Mouse (Mus musculus) adrenal gland, postnatal 36 days (tissue): ENCODE results near the gene Tent5b. TPM values are rescaled to one million over a fixed set of nuclear protein-coding genes. Genes with fewer than 3 reads are reported as not detected.

Experiments
- DNase-seq, 2 experiments: peaks; one replicate each; pipeline ENCODE4 v3.0.0; 2021; ENCODE audit warnings: mixed read lengths in 1 of 2
- long read RNA-seq, 2 experiments: library from polyadenylated mRNA; stranded (forward); transcript quantifications; one replicate each; pipeline ENCODE4 v2.0.0; 2021; ENCODE audit warnings: borderline sequencing depth in 2 of 2
- total RNA-seq, 2 experiments: library from RNA; stranded (reverse); gene quantifications; 2 replicates each; pipeline ENCODE4 v1.2.3; 2021

Tent5b gene
- 1 to 10 TPM; 1.0 to 3.5 TPM for total RNA-seq
- long read RNA-seq, experiment 1, partial matches to known transcripts, result 1 of 5 reads
- long read RNA-seq, experiment 1, other reads (novel, unspliced or antisense), result 0 of 5 reads
- long read RNA-seq, experiment 2, transcript Tent5b-201 (2 exons, 2,287 nt), result major isoform, 10 of 11 reads
- long read RNA-seq, experiment 2, partial matches to known transcripts, result 0 of 11 reads
- long read RNA-seq, experiment 2, other reads (novel, unspliced or antisense), result 1 of 11 reads

DNA sequence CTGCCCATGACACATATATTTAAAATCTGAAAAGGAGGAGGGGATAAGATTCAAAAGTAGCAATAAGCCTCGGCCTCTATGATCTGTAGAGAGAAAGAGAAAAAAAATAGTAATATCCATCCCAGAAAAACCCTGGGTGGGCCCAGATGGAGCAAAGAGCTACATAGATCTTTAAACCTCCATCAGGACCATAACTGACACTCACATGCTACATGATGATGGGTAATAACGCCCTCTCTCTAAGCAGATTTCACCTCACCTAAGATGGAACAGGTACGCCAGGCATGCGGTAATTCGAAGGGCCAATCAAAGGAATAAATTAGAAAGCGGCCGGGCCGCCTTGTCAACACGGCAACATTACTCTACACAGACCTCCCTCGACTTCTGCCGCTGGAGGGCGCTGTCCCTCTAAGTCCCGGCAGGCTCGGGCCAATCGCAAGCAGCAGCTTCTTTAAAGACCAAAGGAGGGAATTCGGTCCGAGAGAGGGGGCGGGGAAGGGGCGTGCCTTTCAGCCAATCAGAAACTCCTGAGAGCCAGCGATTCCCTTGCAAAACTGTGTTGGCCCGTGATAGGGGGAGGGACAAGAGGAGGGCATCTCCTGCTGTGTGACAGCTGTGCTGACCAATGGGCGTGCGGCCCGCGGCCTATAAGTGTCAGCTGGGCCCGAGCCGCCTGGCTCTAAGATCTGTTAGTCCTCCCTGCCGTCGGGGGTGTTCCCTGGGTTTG is at the start of gene Tent5b:
Gene Tent5b (plus strand): TSS at position 675 of the 727 bp plus-strand sequence.
- DNase-seq, result peak; percentile 99 to 100

DNA sequence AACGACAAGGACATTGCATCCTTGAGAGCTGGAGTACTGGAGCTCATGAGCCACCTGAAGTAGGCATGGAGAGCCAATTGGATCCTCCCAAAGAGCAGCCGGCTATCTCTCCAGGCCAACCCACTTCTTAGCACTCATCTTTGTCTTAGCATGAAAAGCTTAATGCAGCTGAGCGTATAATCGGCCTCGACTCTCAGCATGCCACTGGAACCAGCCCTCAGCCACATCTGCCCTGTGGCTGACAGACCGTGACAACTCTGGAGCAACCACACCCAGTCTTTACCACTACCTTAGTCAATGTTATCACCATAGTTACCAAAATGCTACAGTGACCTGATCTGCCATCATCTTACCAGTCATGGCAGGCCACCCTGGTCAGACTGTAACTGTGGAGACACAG is 48.4 kb upstream of the Tent5b start:
- DNase-seq, result no peak

DNA sequence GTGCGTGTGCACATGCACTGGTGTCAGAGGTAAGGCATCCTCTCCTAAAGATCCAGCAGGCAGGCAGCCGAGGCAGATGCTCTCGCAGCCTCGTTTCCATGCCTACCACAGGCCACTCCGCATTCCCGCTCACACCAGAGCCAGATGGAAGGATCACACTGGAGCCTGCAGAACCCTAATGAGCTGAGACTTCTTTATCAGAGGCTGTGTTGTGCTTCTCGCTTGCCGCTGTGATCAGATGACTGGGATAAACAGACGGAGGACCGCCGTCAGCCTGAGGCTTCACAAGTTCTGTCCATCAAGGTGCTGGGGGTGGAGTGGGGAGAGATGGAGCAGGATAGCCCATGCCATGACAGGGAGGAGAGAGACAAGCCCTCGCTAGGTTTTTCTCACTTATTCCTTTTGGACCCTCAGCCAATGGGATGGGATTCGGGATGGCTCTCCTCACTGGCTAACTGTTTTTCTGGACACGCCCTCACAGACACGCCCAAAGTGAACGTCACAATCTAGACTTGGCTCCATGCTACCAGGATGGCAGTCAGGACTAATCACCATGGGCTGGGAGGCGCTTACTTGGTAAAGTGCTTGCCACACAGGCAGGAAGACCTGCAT is 47.3 kb upstream of the Tent5b start:
- no peak for DNase-seq

DNA sequence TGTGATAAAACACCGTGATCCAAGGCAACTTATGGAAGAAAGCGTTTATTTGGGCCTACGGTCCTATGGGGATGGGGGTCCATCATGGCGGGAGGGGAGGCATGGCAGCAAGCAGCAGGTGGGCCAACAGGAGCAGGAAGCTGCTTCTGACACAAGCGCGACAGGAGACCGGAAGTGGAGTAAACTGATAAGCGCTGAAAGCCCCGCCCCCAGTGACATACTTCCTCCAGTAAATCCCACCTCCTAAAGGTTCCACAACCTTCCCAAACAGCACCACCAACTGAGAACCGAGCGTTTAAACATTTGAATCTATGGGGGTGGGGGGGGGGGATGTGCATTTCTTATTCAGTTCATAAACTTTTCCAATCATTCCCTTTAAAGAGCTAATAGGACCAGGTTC is 44.0 kb upstream of the Tent5b start:
- no peak for DNase-seq

DNA sequence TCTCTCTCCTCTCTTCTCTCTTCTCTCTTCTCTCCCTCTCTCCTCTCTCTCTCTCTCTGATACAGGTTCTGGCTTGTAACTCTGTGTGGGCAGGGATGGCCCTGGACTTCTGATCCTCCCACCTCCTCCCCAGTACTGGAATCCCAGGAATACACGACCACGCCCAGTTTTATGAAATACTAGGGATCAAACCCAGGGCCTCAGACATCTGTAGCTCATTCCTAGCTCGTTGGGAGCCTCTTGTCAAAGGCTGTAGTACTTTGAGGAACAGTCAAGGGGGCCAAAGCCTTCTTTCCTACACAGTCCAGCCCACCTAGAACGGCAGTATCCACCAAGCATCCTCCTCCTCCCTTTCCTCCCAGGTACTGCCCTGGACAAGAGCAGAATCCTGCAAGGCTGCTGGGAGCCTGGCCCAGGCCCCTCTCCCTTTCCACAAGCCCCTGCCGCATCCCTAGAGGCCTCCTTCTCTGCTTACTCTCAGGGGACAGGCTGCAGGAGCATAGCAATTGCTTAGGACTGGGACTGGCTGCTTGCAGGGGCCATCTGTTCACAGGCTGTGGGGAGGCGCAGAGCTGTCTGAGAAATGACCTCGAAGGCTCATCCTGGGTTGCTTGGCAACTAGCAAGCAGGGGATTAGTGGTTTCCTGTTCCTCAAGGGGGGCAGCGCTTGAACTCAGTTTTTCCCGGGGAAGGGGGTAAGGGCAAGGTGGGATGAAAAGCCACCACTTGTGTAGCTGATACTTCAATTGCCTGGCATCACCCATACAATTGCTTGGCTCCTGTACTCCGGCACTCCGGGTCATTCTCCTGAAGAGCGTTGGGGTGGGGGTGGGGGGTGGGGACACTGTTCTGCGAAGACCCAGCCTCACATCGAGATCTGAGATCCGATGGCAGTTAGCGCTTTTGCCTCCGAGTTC is 40.2 kb upstream of the Tent5b start:
- DNase-seq, result peak in 1 of 2 experiments; percentile 40

DNA sequence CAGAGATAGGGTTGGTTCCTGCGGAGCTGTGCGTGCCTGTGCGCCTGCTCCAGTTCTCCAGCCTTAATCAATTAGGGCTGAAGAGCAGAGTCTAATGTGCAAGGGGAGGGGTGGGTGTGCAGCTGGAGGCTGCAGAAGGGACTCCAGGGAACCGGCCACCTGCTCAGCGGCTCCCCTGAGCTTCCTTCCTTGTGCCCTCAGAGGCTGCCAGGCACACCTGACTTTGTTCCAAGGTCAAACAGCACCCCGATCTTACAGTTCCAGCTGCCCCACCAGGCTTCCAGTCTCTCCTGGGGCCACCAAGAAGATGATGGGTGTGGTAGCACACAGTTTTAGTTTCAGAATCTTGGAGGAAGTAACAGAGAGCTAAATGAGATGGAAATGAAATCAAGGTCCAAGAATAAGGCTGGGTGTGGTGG is 39.5 kb upstream of the Tent5b start:
- DNase-seq, result no peak

DNA sequence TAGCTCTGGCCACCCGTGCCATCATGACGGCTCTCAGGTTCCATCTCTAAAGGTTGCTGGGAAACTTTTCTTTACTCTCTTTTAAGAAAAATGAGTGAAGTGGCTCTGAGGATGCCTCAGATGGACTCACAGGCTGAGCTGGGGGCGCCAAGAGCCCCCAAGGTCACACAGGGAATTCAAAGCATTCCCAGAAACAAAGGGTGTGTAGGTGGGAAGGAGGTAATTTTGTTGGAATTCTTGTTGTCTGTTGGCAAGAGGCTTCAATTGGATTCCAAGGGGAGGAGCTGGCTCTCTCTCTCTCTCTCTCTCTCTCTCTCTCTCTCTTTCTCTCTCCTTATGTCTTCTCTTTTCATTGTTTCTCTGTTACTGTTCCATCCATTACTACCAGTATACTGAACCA is 37.7 kb upstream of the Tent5b start:
- no peak for DNase-seq

DNA sequence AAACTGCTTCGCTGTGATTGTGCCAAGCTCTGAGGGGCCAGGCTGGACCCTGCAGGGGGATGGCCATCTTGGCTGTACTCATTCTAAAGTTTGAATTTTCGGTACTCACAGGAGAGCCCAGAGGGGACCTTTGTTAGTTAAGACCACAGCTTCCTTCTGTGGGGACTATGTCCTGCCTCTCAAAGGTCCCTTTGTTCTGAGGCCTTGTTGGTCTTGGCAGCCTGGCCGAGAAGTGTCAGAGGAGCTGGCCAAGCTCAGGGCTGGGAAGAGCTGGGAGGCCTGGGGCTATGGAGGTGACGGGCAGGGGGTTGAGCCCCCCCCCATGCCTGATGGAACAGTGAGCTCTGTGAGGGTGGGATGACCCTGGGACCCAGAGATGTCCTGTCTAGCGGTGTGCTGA is 36.8 kb upstream of the Tent5b start:
- no peak for DNase-seq

DNA sequence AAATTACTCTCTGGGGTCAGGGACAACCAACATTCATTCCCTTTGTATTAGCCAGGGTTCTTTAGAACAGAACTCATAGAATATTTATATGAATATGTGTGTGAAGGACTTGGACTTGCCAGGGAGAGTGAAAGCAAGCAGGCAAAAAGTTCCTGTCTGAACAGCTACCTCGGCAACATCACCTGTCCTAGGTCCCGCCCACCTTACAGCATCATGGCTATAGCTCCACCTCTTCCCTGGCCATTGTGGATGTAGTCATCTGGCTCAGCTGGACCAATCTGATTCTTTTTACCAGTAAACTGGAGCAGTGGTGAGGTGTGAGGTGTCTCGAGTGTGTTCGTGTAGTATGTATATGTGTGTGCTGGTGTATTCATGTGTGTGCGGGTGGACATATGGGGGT is 34.2 kb upstream of the Tent5b start:
- no peak for DNase-seq

DNA sequence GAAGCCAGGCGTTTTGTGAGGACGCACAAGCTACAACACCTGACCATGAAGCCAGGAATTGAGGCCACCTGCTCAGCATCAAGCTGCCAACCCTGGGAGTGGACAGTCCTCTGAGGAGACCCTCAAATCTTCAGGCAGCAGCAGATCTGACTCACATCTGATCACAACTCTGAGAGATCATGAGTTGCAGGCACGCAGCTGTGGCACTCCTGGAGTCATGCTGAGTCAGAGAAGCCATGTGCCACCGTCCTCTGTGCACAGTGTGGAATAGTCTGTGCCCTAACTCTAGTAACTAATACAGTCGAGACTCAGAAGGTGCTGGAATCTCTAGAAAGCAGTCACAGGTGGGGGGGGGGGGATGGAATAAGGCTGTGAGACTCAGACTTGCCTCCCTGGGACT is 32.6 kb upstream of the Tent5b start:
- peak in 1 of 2 experiments; percentile 40 for DNase-seq

DNA sequence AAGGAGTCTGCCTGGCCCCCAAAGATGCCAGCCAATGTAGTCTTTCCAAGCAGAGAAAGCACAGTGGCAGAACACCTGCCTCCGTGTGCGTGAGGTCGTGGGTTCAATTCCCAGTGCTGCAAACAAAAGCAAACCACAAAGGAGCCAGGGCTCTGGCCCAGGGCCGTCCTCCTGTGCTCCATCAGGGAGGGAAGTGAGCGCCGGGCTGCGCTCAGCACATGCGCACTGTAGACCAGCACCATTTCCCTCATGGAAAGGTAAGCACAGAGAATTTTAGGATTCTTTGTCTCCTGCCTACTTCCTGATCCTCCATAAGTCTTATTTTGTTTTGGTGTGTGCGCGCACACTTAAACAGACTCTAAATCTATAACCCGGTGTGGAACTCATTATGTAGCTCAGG is 32.0 kb upstream of the Tent5b start:
- DNase-seq, result no peak

DNA sequence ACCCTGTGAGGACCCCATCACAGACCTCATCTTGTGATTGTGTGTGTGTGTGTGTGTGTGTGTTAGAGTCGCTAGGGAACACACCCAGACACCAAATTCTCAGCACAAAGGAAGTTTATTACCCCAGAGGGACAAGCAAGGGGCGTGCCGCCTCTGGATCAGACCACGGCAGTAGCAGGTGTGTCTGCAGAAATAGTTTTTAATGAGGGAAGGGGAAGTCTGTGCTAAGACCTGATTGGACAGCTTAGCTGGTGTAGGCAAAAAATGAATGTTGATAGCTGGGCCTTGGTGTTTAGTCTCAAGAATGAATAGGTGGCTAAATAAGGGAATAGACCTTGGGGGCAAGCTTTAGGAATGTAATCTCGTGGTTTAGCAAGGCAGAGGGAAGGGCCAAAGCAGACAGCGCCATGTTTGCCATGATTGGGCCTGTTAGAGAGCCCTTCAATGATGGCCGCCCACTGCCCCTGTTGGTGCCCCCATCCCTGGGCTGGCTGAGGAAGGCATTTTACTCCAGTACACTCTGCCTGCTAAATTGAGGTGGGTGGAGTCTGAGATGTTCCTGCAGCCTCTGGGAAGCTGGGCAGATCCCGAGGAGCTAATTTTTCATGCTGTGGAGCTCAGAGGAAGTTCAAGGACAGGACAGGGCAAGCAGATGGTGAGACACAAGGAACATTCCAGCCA is 31.1 kb upstream of the Tent5b start:
- DNase-seq, result no peak

DNA sequence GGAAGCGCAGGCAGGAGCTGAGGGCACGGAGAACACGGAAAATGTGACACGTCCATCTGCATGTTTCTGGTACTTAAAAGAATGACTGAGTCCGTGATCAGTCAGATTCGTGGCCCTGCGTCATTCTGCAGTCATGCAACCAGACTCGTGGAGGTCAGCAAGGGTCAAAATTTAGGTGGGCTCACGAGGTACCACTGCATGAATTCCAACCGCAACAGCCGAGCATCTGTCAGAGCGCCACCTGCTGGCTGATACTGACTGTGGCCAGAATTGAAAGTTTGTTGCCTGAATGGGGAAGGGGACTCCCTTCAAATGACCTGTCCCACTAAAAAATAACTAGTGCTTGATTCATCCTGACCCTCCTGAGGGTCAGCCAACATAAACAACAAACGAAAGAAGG is 30.2 kb upstream of the Tent5b start:
- DNase-seq, result peak; percentile 53 to 76

DNA sequence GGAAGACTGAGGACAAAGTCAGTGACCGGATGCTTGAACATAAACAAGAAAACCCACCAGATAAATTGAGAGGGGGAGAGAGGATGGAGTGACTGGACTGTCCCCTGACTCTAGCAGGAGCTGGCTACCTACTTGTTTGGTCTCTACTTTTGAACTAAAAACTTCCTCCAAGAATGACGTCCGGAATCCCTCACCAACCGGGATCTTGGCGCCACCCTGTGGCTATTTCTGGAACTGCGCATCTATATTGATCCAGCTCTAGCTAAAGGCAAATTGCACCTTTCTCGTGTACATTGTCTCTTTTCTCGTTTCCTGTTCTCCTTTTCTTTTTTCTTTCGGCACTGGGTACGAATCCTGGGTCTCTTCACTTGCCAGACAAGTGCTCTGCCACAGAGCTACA is 28.4 kb upstream of the Tent5b start:
- peak; percentile 87 to 88 for DNase-seq

DNA sequence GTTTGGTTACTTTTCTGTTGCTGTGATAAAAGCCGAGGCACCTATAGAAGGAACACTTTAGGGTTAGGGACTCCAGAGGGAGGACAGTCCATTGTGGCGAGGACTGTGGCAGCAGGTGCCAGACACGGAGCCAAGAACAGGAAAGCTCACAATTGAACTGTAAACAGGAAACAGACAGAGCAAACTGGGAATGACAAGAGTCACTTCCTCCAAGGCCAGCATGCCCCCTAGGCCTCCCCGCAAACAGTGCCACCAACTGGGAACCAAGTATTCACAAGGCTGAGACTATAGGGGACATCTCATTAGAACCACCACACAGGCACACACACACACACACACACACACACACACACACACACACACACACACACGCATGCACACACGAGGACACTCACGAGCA is 27.5 kb upstream of the Tent5b start:
- no peak for DNase-seq

DNA sequence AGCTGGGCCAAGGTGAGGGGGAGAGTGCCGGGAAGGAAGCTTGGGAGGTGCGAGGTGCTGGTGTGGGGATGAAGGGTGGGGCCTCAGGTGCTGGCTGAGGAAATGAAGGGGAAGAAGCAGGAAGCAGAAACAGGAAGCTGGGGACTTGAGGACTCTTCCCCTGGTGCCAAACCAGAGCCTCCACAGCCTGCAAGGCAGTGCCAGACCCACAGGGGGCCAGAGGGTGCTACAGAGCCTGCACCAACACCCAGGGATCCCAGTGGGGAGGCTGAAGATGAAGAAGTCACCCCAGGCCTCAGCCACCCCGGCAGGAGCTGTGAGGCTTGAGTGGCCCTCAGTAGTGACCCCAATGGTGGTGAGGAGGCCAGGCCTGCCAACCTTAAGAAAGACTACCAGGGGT is 21.9 kb upstream of the Tent5b start:
- DNase-seq, result no peak

DNA sequence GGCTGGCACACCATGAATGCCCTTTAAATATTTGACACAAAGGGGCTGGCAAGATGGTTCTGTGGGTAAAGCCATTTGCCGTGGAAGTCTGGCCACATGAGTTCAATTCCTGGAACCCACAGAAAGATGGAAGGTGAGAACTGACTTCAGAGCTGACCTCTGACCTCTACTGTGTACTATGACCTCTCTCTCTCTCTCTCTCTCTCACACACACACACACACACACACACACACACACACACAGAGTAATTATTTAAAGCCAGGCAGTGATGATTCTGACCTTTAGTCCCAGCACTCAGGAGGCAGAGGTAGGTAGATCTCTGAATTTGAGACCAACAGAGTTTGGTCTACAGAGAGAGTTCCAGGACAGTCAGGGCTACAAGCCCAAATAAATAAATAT is 19.9 kb upstream of the Tent5b start:
- DNase-seq, result no peak

DNA sequence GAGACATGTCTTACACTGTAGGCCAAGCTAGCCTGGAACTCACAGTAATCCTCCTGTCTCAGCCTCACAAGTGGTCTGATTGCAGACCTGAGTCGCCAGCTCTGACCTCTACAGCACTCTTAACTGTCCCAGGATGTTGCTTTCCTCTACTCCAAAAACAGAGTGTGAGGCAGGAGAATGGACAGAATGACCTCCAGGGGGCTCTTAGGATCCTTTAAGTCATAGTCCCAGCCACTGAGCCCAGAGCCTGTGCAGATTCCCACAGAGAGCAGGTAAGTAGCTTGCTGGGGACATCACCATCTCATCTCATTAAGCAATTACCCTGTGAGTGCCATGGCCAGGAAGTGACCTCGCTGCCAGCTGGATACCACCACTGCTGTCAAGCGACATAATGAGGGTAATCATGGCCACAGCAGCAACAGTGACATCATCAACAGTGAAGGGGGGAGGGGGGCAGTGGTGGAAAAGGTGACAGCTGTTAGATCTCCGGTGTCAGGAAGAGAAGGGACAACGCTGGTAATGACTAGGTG is 19.1 kb upstream of the Tent5b start:
- no peak for DNase-seq

DNA sequence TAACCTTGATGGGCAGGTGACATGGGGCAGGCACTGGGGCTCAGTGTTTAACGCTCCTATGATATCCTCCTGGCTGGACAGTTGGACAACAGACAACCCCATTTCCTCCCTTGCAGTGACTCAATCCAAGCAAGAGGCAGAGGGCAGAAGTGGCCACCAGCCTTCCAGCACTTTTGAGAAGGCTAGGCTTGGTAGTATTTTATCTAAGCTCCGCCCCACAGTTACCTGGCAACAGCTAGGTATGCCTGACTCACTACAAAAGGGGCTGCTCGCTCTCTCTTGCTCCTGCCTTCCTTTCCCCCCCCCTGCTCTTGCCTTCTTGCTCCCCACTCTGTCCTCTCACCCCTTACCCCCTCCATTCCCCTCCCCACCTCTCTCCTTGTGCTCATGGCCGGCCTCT is 18.6 kb upstream of the Tent5b start:
- DNase-seq, result no peak

DNA sequence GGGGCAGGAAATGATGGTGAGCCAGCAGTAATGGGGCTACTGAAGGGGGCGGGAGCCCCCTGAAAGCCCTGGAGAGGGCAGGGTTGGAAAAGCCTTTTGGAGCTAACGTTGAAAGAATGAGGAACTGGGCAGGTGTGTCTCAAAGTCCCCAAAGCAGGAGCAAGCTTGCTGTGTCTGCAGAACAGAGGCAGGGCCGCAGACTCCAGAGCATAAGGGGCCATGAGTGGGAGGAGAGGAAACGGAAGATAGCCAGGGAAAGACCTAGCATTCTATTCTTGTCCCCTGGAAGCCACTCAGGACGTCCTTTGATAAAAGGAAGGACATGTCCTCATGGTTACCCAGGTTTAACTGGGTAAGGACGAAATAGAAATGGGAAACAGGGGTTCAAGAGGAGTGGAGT is 16.7 kb upstream of the Tent5b start:
- no peak for DNase-seq

DNA sequence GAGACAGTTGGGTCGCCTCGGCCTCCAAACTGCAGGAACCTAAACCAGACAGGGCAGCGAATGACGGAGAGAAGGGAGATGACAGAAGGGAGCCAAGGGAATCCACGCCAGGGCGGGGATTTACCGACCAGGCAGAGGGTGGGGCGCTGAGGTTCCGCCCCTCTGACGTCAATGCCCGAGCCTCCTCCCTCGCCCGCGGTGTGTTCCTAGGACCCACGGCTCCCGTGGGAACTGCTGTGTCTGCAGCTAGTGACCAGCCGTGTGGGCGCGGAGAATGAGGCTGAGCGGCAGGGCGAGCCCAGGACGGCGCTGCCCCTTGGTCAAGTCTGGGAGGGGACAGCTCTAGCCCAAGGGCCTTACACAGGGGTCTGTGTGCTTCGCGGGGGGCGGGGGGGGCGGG is 11.9 kb upstream of the Tent5b start:
- DNase-seq, result peak; percentile 91 to 95

DNA sequence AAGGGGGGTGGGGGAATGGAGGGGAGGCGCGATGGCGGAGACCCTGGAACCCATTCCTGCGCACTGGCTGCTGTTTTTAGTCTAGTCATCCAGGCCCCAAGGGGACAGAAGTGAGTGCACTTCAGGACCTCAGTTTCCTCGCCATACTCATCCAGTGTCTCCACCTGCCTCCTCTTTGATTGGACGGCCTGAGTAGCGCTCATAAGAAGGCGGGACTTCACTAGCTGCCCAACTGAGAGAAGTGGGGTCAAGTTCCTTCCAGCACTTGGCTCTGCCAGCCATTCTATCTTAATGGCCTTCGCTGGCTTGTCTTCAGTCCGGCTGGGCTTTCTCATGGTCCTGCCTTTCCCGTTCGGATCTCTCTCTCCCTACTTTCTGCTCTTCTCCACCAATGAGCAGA is 10.8 kb upstream of the Tent5b start:
- DNase-seq, result no peak
